Mouse (Mus musculus): Measurements from ENCODE around the gene Rarres2. TPM values are rescaled to one million over a fixed set of nuclear protein-coding genes. Genes with fewer than 3 reads are reported as not detected.
"Not testable (repeated sequence)": the region's sequence is repeated elsewhere in the genome, so short reads cannot be mapped to it uniquely, and the experiment has no call there.

Gene Rarres2
- polyA plus RNA-seq, 1 experiment from 2014 or later: 105 TPM

GRCm38 (mm10) chr6:48537105-48537954 is 35.3 kb downstream of the Rarres2 start, which contains the start of gene Atp6v0e2:
TSS of gene Atp6v0e2 (plus strand) at chr6:48537615.
- peak; percentile 84 for ATAC-seq
- Histone ChIP-seq H3K4me2 (ENCODE audit: low read depth, low read length) (peak within 1 kb of the TSS; percentile 57), H3K27ac (ENCODE audit: low read length) (no peak within 1 kb of the TSS), H3K4me1 (ENCODE audit: control insufficient read depth, insufficient read depth, low read length) (peaks cover 22% of the 10 kb centered on the region), H3K9me3 (ENCODE audit: control insufficient read depth, low read length) (no peaks in the 10 kb centered on the region), H3K36me3 (ENCODE audit: control insufficient read depth, insufficient read depth, low read length) (0 out of 2 replicates have a peak, but pooled peaks cover 3% of the 10 kb centered on the region), H3K9ac (ENCODE audit: low read depth, low read length) (peak within 1 kb of the TSS; percentile 64), H3K4me3 (ENCODE audit: low read length) (peak within 1 kb of the TSS; percentile 53), H3K27me3 (replicated peaks; ENCODE audit: control insufficient read depth, insufficient read depth, low read length) (no peaks in the 10 kb centered on the region)
- WGBS: 3% methylated on average over 38 of the region's 38 CpGs

- WGBS: 74% methylated on average over 4 of the region's 4 CpGs
- Histone ChIP-seq H3K27ac (ENCODE audit: low read length) (no peak overlapping the region), H3K27me3 (replicated peaks; ENCODE audit: control insufficient read depth, insufficient read depth, low read length) (no peaks in the 10 kb centered on the region), H3K4me3 (ENCODE audit: low read length) (no peak overlapping the region), H3K36me3 (ENCODE audit: control insufficient read depth, insufficient read depth, low read length) (0 out of 2 replicates have a peak, but pooled peaks cover 3% of the 10 kb centered on the region), H3K4me2 (ENCODE audit: low read depth, low read length) (no peak overlapping the region), H3K9ac (ENCODE audit: low read depth, low read length) (no peak overlapping the region), H3K4me1 (ENCODE audit: control insufficient read depth, insufficient read depth, low read length) (peaks cover 12% of the 10 kb centered on the region), H3K9me3 (ENCODE audit: control insufficient read depth, low read length) (no peaks in the 10 kb centered on the region)
- ATAC-seq: no peak
These were observed 36.5 kb downstream of the Rarres2 start for GRCm38 (mm10) chr6:48536091-48536490.

DNA sequence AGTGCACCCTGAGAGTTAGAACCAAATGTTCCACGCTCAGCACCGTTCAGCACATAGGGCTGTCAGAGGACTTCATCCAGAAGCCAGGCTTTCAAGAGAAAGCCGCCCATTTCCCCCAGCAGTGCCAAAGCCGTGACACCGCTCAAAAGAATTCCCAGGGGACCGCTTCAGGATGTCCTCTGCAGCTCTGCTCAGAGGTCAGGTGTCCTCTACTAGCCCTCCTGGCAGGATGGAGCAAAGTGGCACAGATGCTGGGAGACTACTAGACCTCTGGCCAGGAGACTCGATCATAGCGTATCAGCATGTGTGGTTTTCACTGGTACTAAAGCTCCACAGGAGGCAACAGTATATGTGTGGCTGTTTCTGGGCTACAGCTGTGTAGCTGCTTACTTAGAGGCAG is 37.7 kb downstream of the Rarres2 start:
- no peak overlapping the region for H3K9ac ChIP-seq (ENCODE audit: low read depth, low read length)
- no peak overlapping the region for H3K4me2 ChIP-seq (ENCODE audit: low read depth, low read length)
- ATAC-seq: no peak
- H3K9me3 ChIP-seq (ENCODE audit: control insufficient read depth, low read length): no peaks in the 10 kb centered on the region
- no peaks in the 10 kb centered on the region for H3K27me3 ChIP-seq (replicated peaks; ENCODE audit: control insufficient read depth, insufficient read depth, low read length)
- peaks cover 12% of the 10 kb centered on the region for H3K4me1 ChIP-seq (ENCODE audit: control insufficient read depth, insufficient read depth, low read length)
- no peak overlapping the region for H3K4me3 ChIP-seq (ENCODE audit: low read length)
- WGBS: 84% methylated on average over 8 of the region's 8 CpGs
- no peak overlapping the region for H3K27ac ChIP-seq (ENCODE audit: low read length)
- 0 out of 2 replicates have a peak, but pooled peaks cover 3% of the 10 kb centered on the region for H3K36me3 ChIP-seq (ENCODE audit: control insufficient read depth, insufficient read depth, low read length)

GRCm38 (mm10) chr6:48533475-48533874 is 39.1 kb downstream of the Rarres2 start:
- Histone ChIP-seq H3K4me1 (ENCODE audit: control insufficient read depth, insufficient read depth, low read length) (peaks cover 12% of the 10 kb centered on the region), H3K36me3 (ENCODE audit: control insufficient read depth, insufficient read depth, low read length) (0 out of 2 replicates have a peak, but pooled peaks cover 3% of the 10 kb centered on the region), H3K9me3 (ENCODE audit: control insufficient read depth, low read length) (no peaks in the 10 kb centered on the region), H3K4me2 (ENCODE audit: low read depth, low read length) (no peak overlapping the region), H3K9ac (ENCODE audit: low read depth, low read length) (no peak overlapping the region), H3K27me3 (replicated peaks; ENCODE audit: control insufficient read depth, insufficient read depth, low read length) (no peaks in the 10 kb centered on the region), H3K27ac (ENCODE audit: low read length) (no peak overlapping the region), H3K4me3 (ENCODE audit: low read length) (no peak overlapping the region)
- 83% methylated on average over 2 of the region's 2 CpGs for WGBS
- no peak for ATAC-seq

- no peak overlapping the region for H3K9ac ChIP-seq (ENCODE audit: low read depth, low read length)
- H3K36me3 ChIP-seq (ENCODE audit: control insufficient read depth, insufficient read depth, low read length): 0 out of 2 replicates have a peak, but pooled peaks cover 3% of the 10 kb centered on the region
- H3K4me2 ChIP-seq (ENCODE audit: low read depth, low read length): no peak overlapping the region
- no peak for ATAC-seq
- H3K27me3 ChIP-seq (replicated peaks; ENCODE audit: control insufficient read depth, insufficient read depth, low read length): no peaks in the 10 kb centered on the region
- no peak overlapping the region for H3K4me3 ChIP-seq (ENCODE audit: low read length)
- H3K9me3 ChIP-seq (ENCODE audit: control insufficient read depth, low read length): no peaks in the 10 kb centered on the region
- no peak overlapping the region for H3K27ac ChIP-seq (ENCODE audit: low read length)
- WGBS: 57% methylated on average over 2 of the region's 2 CpGs
- H3K4me1 ChIP-seq (ENCODE audit: control insufficient read depth, insufficient read depth, low read length): no peaks in the 10 kb centered on the region
These were observed 41.7 kb downstream of the Rarres2 start for GRCm38 (mm10) chr6:48530862-48531261.

DNA sequence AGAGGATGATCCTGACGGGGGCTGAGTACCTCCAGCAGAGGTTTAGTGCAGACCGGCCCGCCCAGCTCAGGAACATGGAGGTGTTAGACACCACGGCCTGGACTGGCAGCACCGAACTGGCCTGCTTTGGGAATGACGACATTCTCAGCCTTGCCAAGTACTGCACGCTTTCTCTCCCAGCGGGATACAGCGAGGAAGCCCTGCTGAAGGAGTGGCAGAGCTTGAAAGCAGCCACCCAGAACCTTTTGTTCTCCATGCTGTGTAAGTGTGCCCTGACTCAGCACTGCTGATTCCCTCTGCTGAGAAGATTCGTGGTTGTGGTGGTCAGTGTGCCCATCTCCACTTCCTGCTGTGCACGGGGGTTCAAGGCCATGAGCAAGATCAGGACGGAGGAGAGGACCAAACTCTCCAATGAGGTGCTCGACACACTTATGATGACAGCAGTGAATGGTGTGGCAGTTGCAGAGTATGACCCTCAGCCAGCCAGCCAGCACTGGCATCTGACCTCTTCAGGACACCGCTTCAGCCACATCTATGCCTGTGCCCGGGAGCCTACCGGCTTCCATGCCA is 42.6 kb downstream of the Rarres2 start:
- Histone ChIP-seq H3K27me3 (replicated peaks; ENCODE audit: control insufficient read depth, insufficient read depth, low read length) (no peaks in the 10 kb centered on the region), H3K4me1 (ENCODE audit: control insufficient read depth, insufficient read depth, low read length) (no peaks in the 10 kb centered on the region), H3K36me3 (ENCODE audit: control insufficient read depth, insufficient read depth, low read length) (0 out of 2 replicates have a peak, but pooled peaks cover 3% of the 10 kb centered on the region), H3K9ac (ENCODE audit: low read depth, low read length) (no peak overlapping the region), H3K4me3 (ENCODE audit: low read length) (no peak overlapping the region), H3K9me3 (ENCODE audit: control insufficient read depth, low read length) (no peaks in the 10 kb centered on the region), H3K27ac (ENCODE audit: low read length) (no peak overlapping the region), H3K4me2 (ENCODE audit: low read depth, low read length) (no peak overlapping the region)
- WGBS: 84% methylated on average over 16 of the region's 16 CpGs
- ATAC-seq: no peak

DNA sequence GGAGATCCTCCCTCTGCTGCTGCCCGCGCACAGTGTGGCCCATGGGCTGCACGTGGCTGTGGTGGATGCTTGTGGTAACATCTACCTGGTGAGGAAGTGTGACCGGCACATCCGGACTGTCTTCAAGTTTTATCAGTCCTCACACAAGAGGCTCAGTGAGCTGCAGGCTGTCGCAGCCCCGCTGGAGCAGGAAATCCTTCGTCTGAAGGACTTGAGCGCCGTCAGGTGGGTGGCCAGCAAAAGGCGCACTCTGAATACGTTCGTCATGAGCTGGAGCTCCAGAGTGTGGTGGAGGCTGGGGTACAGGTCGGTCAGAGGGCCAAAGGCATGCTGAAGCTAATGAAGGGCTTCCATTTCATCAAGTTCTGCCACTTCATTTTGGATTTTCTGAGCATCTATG is 43.3 kb downstream of the Rarres2 start:
- H3K4me1 ChIP-seq (ENCODE audit: control insufficient read depth, insufficient read depth, low read length): no peaks in the 10 kb centered on the region
- H3K9ac ChIP-seq (ENCODE audit: low read depth, low read length): no peak overlapping the region
- H3K9me3 ChIP-seq (ENCODE audit: control insufficient read depth, low read length): no peaks in the 10 kb centered on the region
- ATAC-seq: no peak
- no peak overlapping the region for H3K27ac ChIP-seq (ENCODE audit: low read length)
- WGBS: 70% methylated on average over 14 of the region's 14 CpGs
- H3K36me3 ChIP-seq (ENCODE audit: control insufficient read depth, insufficient read depth, low read length): 0 out of 2 replicates have a peak, but pooled peaks cover 3% of the 10 kb centered on the region
- no peaks in the 10 kb centered on the region for H3K27me3 ChIP-seq (replicated peaks; ENCODE audit: control insufficient read depth, insufficient read depth, low read length)
- H3K4me3 ChIP-seq (ENCODE audit: low read length): no peak overlapping the region
- no peak overlapping the region for H3K4me2 ChIP-seq (ENCODE audit: low read depth, low read length)

GRCm38 (mm10) chr6:48527901-48528300 is 44.7 kb downstream of the Rarres2 start:
- H3K27ac ChIP-seq (ENCODE audit: low read length): no peak overlapping the region
- no peak overlapping the region for H3K4me3 ChIP-seq (ENCODE audit: low read length)
- no peak overlapping the region for H3K9ac ChIP-seq (ENCODE audit: low read depth, low read length)
- no peak for ATAC-seq
- no peak overlapping the region for H3K4me2 ChIP-seq (ENCODE audit: low read depth, low read length)
- H3K4me1 ChIP-seq (ENCODE audit: control insufficient read depth, insufficient read depth, low read length): no peaks in the 10 kb centered on the region
- H3K27me3 ChIP-seq (replicated peaks; ENCODE audit: control insufficient read depth, insufficient read depth, low read length): no peaks in the 10 kb centered on the region
- H3K36me3 ChIP-seq (ENCODE audit: control insufficient read depth, insufficient read depth, low read length): 0 out of 2 replicates have a peak, but pooled peaks cover 3% of the 10 kb centered on the region
- H3K9me3 ChIP-seq (ENCODE audit: control insufficient read depth, low read length): no peaks in the 10 kb centered on the region
- WGBS: 81% methylated on average over 9 of the region's 9 CpGs

- H3K9me3 ChIP-seq (ENCODE audit: control insufficient read depth, low read length); H3K27me3 ChIP-seq (replicated peaks; ENCODE audit: control insufficient read depth, insufficient read depth, low read length); H3K9ac ChIP-seq (ENCODE audit: low read depth, low read length); H3K27ac ChIP-seq (ENCODE audit: low read length); H3K4me3 ChIP-seq (ENCODE audit: low read length); ATAC-seq; H3K4me2 ChIP-seq (ENCODE audit: low read depth, low read length); H3K4me1 ChIP-seq (ENCODE audit: control insufficient read depth, insufficient read depth, low read length); H3K36me3 ChIP-seq (ENCODE audit: control insufficient read depth, insufficient read depth, low read length): not testable (repeated sequence)
- 96% methylated on average over 13 of the region's 16 CpGs for WGBS
These were observed 47.7 kb downstream of the Rarres2 start for GRCm38 (mm10) chr6:48524882-48525281.

Data from intestine, embryonic 16.5 days (tissue).